Mouse (Mus musculus): ENCODE data around the gene Kcnc4. TPM values are rescaled to one million over a fixed set of nuclear protein-coding genes. Genes with fewer than 3 reads are reported as not detected.

Gene Kcnc4
- 10.7 and 15.4 TPM in 2 replicates for total RNA-seq (2014; rRNA removed)
- 4.2 and 6.6 TPM in 2 replicates for polyA plus RNA-seq (2015; fragmentation: Nextera tagmentation; extraction: Ambion mirVana)

- Histone ChIP-seq H3K4me1 (ENCODE audit: insufficient read depth) (no peaks in the 10 kb centered on the region), H3K27me3 (ENCODE audit: insufficient read depth, low read length) (peaks cover 26% of the 10 kb centered on the region), H3K4me3 (ENCODE audit: low read depth, low read length) (peak within 1 kb of the TSS; percentile 63), H3K36me3 (ENCODE audit: insufficient read depth) (no peaks in the 10 kb centered on the region), H3K9me3 (ENCODE audit: low read length) (no peaks in the 10 kb centered on the region), H3K4me2 (ENCODE audit: low read depth) (peak within 1 kb of the TSS; percentile 98), H3K27ac (ENCODE audit: low read depth, low read length) (no peak within 1 kb of the TSS), H3K9ac (peak within 1 kb of the TSS; percentile 64)
- peak; percentile 48 for ATAC-seq
- no peak for TF ChIP-seq CTCF (IDR thresholded peaks at IDR 0.05; ENCODE audit: low read depth)
- WGBS, result 2% methylated on average over 67 of the region's 68 CpGs
- DNase-seq, result no peak
Observed at GRCm38 (mm10) chr3:107459196-107459772, at the start of gene Kcnc4. Gene Kcnc4, minus strand, starts transcription at chr3:107459552.

DNA sequence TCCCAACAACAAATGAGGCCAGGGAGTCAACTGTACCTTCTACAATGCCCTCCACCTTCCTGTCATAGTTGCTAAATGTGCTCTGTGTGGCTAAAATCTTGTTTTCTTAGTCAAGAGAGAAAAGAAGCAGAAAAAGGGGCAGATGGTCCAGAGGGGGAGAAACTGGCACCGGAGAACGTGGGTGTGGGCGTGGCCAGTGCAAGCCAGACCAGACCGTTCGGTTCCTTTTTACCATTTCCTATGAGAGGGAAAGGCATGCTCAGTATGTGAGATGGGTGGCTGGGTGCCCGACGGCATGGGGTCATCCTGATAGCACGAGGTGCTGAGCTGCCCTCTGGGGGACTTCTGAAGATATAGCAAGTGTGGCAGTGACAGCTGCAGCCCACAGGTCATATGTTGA lies 49.3 kb upstream of the Kcnc4 start:
- DNase-seq (peak; percentile 50), ATAC-seq (peak; percentile 28; the same call in 1 of the 2 replicates)
- no peaks in the 10 kb centered on the region for H3K27me3 ChIP-seq (ENCODE audit: insufficient read depth, low read length)
- no peak overlapping the region for H3K27ac ChIP-seq (ENCODE audit: low read depth, low read length)
- peaks cover 20% of the 10 kb centered on the region for H3K4me1 ChIP-seq (ENCODE audit: insufficient read depth)
- no peak overlapping the region for H3K4me3 ChIP-seq (ENCODE audit: low read depth, low read length)
- H3K9me3 ChIP-seq (ENCODE audit: low read length), result no peaks in the 10 kb centered on the region
- H3K36me3 ChIP-seq (ENCODE audit: insufficient read depth), result no peaks in the 10 kb centered on the region
- no peak for TF ChIP-seq CTCF (IDR thresholded peaks at IDR 0.05; ENCODE audit: low read depth)
- 54% methylated on average over 8 of the region's 8 CpGs for WGBS
- H3K4me2 ChIP-seq (ENCODE audit: low read depth), result no peak overlapping the region
- no peak overlapping the region for H3K9ac ChIP-seq

- DNase-seq, result no peak
- H3K4me1 ChIP-seq (ENCODE audit: insufficient read depth), result peaks cover 20% of the 10 kb centered on the region
- no peak overlapping the region for H3K27ac ChIP-seq (ENCODE audit: low read depth, low read length)
- no peaks in the 10 kb centered on the region for H3K27me3 ChIP-seq (ENCODE audit: insufficient read depth, low read length)
- no peak overlapping the region for H3K4me3 ChIP-seq (ENCODE audit: low read depth, low read length)
- no peak overlapping the region for H3K9ac ChIP-seq
- 90% methylated on average over 9 of the region's 9 CpGs for WGBS
- TF ChIP-seq CTCF (IDR thresholded peaks at IDR 0.05; ENCODE audit: low read depth), result no peak
- H3K9me3 ChIP-seq (ENCODE audit: low read length), result no peaks in the 10 kb centered on the region
- H3K4me2 ChIP-seq (ENCODE audit: low read depth), result no peak overlapping the region
- ATAC-seq, result no peak
- H3K36me3 ChIP-seq (ENCODE audit: insufficient read depth), result no peaks in the 10 kb centered on the region
Observed at GRCm38 (mm10) chr3:107507966-107508365, 48.6 kb upstream of the Kcnc4 start.

DNA sequence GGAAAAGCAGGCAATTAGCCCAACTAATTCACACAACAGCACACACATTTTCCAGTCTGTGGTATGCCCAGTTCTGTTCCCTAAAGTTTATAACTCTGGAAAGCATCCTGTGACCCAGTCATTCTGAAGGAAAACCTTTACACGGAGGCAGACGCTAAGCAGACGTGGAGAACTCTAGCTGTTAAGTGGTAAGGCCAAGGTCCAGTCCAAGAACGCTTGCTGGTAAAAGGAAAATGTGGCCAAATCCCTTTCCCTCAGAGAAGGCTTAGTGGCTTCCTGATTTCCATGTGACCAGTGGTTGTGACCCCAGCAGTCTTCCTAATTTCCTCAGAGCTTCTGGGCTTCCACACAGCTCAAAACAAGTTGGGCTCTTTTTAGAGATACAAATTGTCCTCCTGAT lies 47.2 kb upstream of the Kcnc4 start:
- Histone ChIP-seq H3K36me3 (ENCODE audit: insufficient read depth) (no peaks in the 10 kb centered on the region), H3K4me1 (ENCODE audit: insufficient read depth) (peaks cover 29% of the 10 kb centered on the region), H3K27ac (ENCODE audit: low read depth, low read length) (peak overlapping the region; percentile 82), H3K9me3 (ENCODE audit: low read length) (no peaks in the 10 kb centered on the region), H3K9ac (no peak overlapping the region), H3K4me2 (ENCODE audit: low read depth) (0 out of 2 replicates have a peak overlapping the region, but pooled peaks have one; percentile 8), H3K27me3 (ENCODE audit: insufficient read depth, low read length) (no peaks in the 10 kb centered on the region), H3K4me3 (ENCODE audit: low read depth, low read length) (no peak overlapping the region)
- WGBS, result 31% methylated on average over 4 of the region's 4 CpGs
- ATAC-seq (no peak), DNase-seq (no peak)
- no peak for TF ChIP-seq CTCF (IDR thresholded peaks at IDR 0.05; ENCODE audit: low read depth)

DNA sequence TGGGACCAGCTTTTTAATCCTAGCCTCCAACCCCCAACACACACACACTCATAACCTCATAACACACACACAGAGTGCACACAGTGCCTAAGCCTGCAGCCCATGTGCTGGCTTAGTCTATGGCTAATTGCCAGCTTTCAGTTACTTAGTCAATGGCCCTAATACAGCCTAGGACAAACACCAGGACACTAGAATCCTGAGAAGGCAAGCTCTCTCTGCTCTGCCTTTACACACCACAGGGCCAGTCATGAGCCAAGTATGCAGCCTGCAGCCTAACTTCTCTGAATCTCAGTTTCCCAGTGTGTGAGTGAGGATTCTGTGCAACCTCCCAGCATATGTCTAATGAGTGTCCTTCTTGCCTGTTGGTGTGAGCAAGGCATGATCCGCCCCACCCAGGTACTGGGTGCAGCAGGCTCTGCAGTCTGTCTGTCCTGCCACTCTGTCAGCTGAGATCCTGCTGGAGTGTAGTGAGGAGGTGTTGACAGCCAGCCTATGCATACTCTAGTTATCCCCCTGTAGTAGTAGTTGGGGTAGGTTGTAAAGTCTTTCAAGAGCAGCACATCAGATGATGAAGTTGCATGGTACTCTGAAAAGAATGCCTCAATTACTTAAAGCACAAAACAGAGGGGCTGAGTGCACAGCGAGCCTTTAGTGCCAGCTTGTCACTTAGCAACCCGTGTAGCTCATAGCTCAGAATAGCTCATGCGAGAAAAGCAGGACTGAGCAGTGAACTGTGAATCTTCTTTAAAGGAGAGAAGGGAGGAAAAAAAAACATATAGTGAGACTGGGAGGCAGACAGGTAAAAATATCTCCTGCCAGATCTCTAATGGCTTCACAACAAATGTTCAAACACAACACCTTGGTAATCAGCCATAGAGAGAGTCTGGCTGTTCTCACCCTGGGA lies 46.4 kb upstream of the Kcnc4 start:
- Histone ChIP-seq H3K27me3 (ENCODE audit: insufficient read depth, low read length) (no peaks in the 10 kb centered on the region), H3K4me1 (ENCODE audit: insufficient read depth) (peaks cover 32% of the 10 kb centered on the region), H3K9ac (0 out of 2 replicates have a peak overlapping the region, but pooled peaks have one; percentile 2), H3K9me3 (ENCODE audit: low read length) (no peaks in the 10 kb centered on the region), H3K4me2 (ENCODE audit: low read depth) (peak overlapping the region; percentile 8; the same call in 1 of the 2 replicates), H3K36me3 (ENCODE audit: insufficient read depth) (no peaks in the 10 kb centered on the region), H3K4me3 (ENCODE audit: low read depth, low read length) (no peak overlapping the region), H3K27ac (ENCODE audit: low read depth, low read length) (peak overlapping the region; percentile 82)
- 9% methylated on average over 4 of the region's 4 CpGs for WGBS
- ATAC-seq (peak; percentile 87), DNase-seq (peak; percentile 79)
- no peak for TF ChIP-seq CTCF (IDR thresholded peaks at IDR 0.05; ENCODE audit: low read depth)

DNA sequence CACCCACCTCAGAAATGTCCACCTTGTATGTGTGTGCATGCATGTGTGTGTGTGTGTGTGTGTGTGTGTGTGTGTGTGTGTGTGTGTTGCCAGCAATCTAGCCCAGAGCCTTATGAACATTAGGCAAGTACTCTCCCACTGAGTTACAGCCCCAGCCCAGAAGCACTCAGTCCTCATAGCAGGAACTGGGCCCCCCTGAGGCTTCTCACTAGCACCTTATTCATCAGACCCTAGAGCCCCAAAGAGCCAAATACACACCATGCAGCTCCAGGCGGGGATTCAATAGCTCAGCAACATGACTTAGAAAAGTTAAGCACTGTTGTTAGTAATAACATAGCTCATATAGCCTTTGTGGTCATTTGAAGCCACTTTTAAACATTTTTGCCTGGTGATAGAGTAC lies 45.2 kb upstream of the Kcnc4 start:
- Histone ChIP-seq H3K27ac (ENCODE audit: low read depth, low read length) (no peak overlapping the region), H3K4me1 (ENCODE audit: insufficient read depth) (peaks cover 32% of the 10 kb centered on the region), H3K27me3 (ENCODE audit: insufficient read depth, low read length) (no peaks in the 10 kb centered on the region), H3K9ac (no peak overlapping the region), H3K4me2 (ENCODE audit: low read depth) (no peak overlapping the region), H3K9me3 (ENCODE audit: low read length) (no peaks in the 10 kb centered on the region), H3K4me3 (ENCODE audit: low read depth, low read length) (no peak overlapping the region), H3K36me3 (ENCODE audit: insufficient read depth) (peaks cover 11% of the 10 kb centered on the region)
- DNase-seq (no peak), ATAC-seq (no peak)
- no peak for TF ChIP-seq CTCF (IDR thresholded peaks at IDR 0.05; ENCODE audit: low read depth)
- 69% methylated on average over 1 of the region's 1 CpGs for WGBS

DNA sequence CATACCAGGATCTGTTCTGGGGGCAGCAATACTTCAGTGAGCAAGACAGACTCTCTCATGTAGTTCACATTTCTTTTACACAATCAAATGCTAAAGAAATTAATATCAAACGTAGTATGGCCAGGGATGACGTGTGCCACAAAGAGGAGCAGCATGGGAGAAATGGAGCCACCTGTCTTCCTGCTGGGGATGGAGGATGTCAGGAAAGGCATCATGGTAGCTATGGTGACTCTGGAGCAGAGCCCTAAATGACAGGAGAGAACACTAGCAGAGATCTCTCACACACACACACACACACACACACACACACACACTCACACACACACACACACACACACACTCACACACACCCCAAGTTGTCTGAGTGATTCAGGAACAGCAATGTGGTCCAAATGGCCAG lies 44.4 kb upstream of the Kcnc4 start:
- H3K4me2 ChIP-seq (ENCODE audit: low read depth), result no peak overlapping the region
- no peak for ATAC-seq
- WGBS, result 65% methylated on average over 2 of the region's 2 CpGs

More for the DNA sequence above, 44.4 kb upstream of the Kcnc4 start:
- H3K36me3 ChIP-seq (ENCODE audit: insufficient read depth), result peaks cover 18% of the 10 kb centered on the region
- H3K9me3 ChIP-seq (ENCODE audit: low read length), result no peaks in the 10 kb centered on the region
- no peaks in the 10 kb centered on the region for H3K27me3 ChIP-seq (ENCODE audit: insufficient read depth, low read length)
- H3K9ac ChIP-seq, result no peak overlapping the region
- H3K27ac ChIP-seq (ENCODE audit: low read depth, low read length), result no peak overlapping the region
- no peak overlapping the region for H3K4me3 ChIP-seq (ENCODE audit: low read depth, low read length)
- no peak for TF ChIP-seq CTCF (IDR thresholded peaks at IDR 0.05; ENCODE audit: low read depth)
- H3K4me1 ChIP-seq (ENCODE audit: insufficient read depth), result peaks cover 26% of the 10 kb centered on the region
- no peak for DNase-seq
